Mouse (Mus musculus) spleen, postnatal 0 days (tissue): Measurements from ENCODE around the gene Rad51c. TPM values are rescaled to one million over a fixed set of nuclear protein-coding genes. Genes with fewer than 3 reads are reported as not detected.

Experiments used
- polyA plus RNA-seq: library from polyadenylated mRNA; unstranded; fragments of >200 nt; fragmentation: Nextera tagmentation; extraction: Ambion mirVana; gene quantifications from 2 replicates; pipeline ENCODE4 v1.2.1, GENCODE M21; 2015

Gene Rad51c
- 4.3 and 4.8 TPM in 2 replicates for polyA plus RNA-seq

DNA sequence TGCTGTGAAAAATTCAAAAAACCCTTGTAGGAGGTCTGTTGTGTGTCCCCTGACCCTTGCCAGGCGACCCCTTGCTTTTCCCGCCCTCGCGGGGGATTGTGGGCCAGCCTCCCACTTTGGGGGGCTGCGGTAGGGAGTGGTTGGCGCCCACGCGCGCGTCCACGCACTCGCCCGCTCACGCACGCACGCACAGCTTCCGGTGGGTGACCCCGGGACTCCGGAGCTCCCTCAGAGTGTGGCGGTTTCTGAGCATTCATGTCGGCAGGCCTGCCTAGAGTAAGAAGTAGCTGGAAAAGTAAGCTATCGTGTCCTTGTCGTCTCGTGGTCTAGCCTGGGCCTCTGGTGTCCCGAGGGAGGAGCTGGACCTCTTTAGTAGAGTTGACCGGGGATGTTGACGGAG, at the start of gene Rad51c, which contains the start of gene Tex14:
TSS of gene Rad51c (minus strand) at position 79 of the 400 bp plus-strand sequence.
TSS of gene Tex14 (plus strand) at position 190 of the 400 bp plus-strand sequence.

DNA sequence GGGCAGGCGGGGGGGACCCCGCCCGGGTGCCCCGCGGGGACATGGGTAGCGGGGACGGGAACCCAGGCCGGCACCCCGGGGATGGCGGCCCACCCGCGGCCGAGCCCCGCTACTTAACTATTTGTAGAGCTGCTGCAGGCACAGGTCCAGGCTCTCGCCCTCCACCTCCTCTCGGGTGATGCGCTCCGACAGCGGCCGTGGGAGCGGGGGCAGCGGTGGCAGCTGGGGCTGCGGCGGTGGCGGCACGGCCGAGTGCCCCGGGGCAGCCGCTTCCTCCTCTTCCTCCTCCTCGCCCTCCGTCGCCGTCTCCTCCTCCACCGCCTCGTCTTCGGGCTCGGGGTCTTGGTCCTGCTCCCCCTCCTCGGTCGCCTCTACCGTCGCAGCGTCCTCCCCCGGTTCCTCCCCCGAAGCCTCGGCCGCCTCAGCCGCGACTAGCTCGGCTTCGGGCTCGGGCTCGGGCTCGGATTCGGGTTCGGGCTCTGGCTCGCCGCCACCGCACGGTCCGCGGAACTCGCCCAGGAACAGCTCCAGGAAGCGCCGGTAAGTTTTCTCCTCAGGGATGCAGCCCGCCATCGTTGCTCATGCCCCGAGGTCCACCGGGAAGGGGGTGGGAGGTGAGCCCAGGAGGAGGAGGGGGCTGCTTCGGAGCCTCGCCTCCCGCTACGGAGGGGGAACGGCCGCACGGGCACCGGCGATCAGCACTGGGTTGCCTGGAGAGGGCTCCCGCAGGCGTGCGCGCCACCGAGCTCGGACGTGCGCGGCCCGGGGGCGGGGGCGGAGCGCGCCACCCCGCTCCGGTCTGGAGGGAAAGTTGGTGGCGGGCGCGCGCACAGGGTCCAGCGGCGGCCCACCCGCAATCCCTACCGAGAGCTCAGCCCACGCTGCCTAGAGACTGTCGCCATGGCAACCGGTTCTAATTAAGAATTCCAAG, 46.2 kb downstream of the Rad51c start, which contains the start of gene Ppm1e:
TSS of gene Ppm1e (minus strand) at position 693 of the 931 bp plus-strand sequence.

Other genes with a start within 250 kb of the Rad51c start
- 2.6 and 4.5 TPM in 2 replicates for gene Ppm1e, start 45.9 kb downstream of the Rad51c start, polyA plus RNA-seq
- gene Tex14, start 111 bp upstream of the Rad51c start, polyA plus RNA-seq, result 0.04 and 0.19 TPM in 2 replicates
- gene Gm11492, start 161.7 kb upstream of the Rad51c start, polyA plus RNA-seq, result not detected in 2 replicates
- 53.8 and 70.3 TPM in 2 replicates for gene Sept4, start 163.9 kb upstream of the Rad51c start, polyA plus RNA-seq
- 6.6 and 8.5 TPM in 2 replicates for gene Mtmr4, start 187.2 kb upstream of the Rad51c start, polyA plus RNA-seq
- gene Hsf5, start 212.2 kb upstream of the Rad51c start, polyA plus RNA-seq, result 0.06 TPM in 2 replicates